Mouse (Mus musculus) kidney, embryonic 16.5 days (tissue): ENCODE measurements around the gene Epn2. TPM values are rescaled to one million over a fixed set of nuclear protein-coding genes. Genes with fewer than 3 reads are reported as not detected.
A peak's percentile ranks its signal among the peaks of the same experiment; 100 is the strongest.

ENCODE experiments used
- ATAC-seq: fragments of 200-750 bp; cut with Nextera tagmentation; 2 replicates; pipeline ENCODE4 v1.8.0; 2017; ENCODE audit warnings: moderate TSS enrichment; ENCODE audit not compliant: low FRiP score, low TSS enrichment
- H3K27ac ChIP-seq: fragments of 300-500 bp; sonication (generic); 2 replicates; pipeline ENCODE4 v1.5.1; 2014; ENCODE audit warnings: low read length
- H3K27me3 ChIP-seq: fragments of 300-500 bp; sonication (generic); 2 replicates; pipeline ENCODE4 v1.6.1; 2014; ENCODE audit warnings: low read length, control low read depth, mixed read lengths; ENCODE audit not compliant: insufficient read depth
- H3K36me3 ChIP-seq: fragments of 300-500 bp; sonication (generic); 2 replicates; pipeline ENCODE4 v1.6.1; 2014; ENCODE audit warnings: low read length, control low read depth, mixed read lengths; ENCODE audit not compliant: insufficient read depth
- H3K4me1 ChIP-seq: fragments of 300-500 bp; sonication (generic); 2 replicates; pipeline ENCODE4 v1.6.1; 2014; ENCODE audit warnings: low read length, control low read depth, mixed read lengths; ENCODE audit not compliant: insufficient read depth
- H3K4me2 ChIP-seq: fragments of 300-500 bp; sonication (generic); replicated peaks from 2 replicates; pipeline ENCODE4 v1.6.1; 2014; ENCODE audit warnings: low read depth, low read length
- H3K4me3 ChIP-seq: fragments of 300-500 bp; sonication (generic); 2 replicates; pipeline ENCODE4 v1.5.1; 2014; ENCODE audit warnings: mild to moderate bottlenecking, low read length
- H3K9ac ChIP-seq: fragments of 300-500 bp; sonication (generic); replicated peaks from 2 replicates; pipeline ENCODE4 v1.6.1; 2014; ENCODE audit warnings: low read length
- H3K9me3 ChIP-seq: fragments of 300-500 bp; sonication (generic); 2 replicates; pipeline ENCODE4 v1.6.1; 2016; ENCODE audit warnings: low read length, control low read depth
- WGBS: fragments of 180-500 bp; shearing (Covaris S2); extraction: QIAGEN DNeasy Blood & Tissue Kit; methylation state at CpG from one replicate; pipeline ENCODE4 v1.1.7; 2014; 5-methylcytosine and 5-hydroxymethylcytosine counted together
- polyA plus RNA-seq: library from polyadenylated mRNA; unstranded; fragments of >200 nt; fragmentation: Nextera tagmentation; extraction: Ambion mirVana; gene quantifications from 2 replicates; pipeline ENCODE4 v1.2.1, GENCODE M21; 2015

The Epn2 gene
- polyA plus RNA-seq, 1 experiment from 2014 or later, result 25.0 TPM

- H3K27me3 ChIP-seq, result no peaks in the 10 kb centered on the region
- H3K4me3 ChIP-seq, result no peak overlapping the region
- H3K36me3 ChIP-seq, result peaks cover 52% of the 10 kb centered on the region
- WGBS, result 88% methylated on average over 7 of the region's 7 CpGs
- no peak for ATAC-seq
- no peak overlapping the region for H3K9ac ChIP-seq
- 0 out of 2 replicates have a peak overlapping the region, but pooled peaks have one; percentile 28 for H3K27ac ChIP-seq
- peaks cover 60% of the 10 kb centered on the region for H3K4me1 ChIP-seq
- H3K4me2 ChIP-seq, result 0 out of 2 replicates have a peak overlapping the region, but pooled peaks have one; percentile 53
- H3K9me3 ChIP-seq, result no peaks in the 10 kb centered on the region
Observed at GRCm38 (mm10) chr11:61487936-61488335, 91.6 kb downstream of the Epn2 start.

- peaks cover 48% of the 10 kb centered on the region for H3K36me3 ChIP-seq
- 27% methylated on average over 2 of the region's 2 CpGs for WGBS
- 0 out of 2 replicates have a peak overlapping the region, but pooled peaks have one; percentile 28 for H3K27ac ChIP-seq
- peak overlapping the region; percentile 53 for H3K4me2 ChIP-seq
- no peak overlapping the region for H3K9ac ChIP-seq
- H3K4me3 ChIP-seq, result no peak overlapping the region; the same call in 1 of the 2 replicates
- no peaks in the 10 kb centered on the region for H3K9me3 ChIP-seq
- H3K27me3 ChIP-seq, result no peaks in the 10 kb centered on the region
- ATAC-seq, result no peak
- peaks cover 54% of the 10 kb centered on the region for H3K4me1 ChIP-seq
Observed at GRCm38 (mm10) chr11:61487401-61487800, 92.1 kb downstream of the Epn2 start.

GRCm38 (mm10) chr11:61486458-61487219 lies 92.8 kb downstream of the Epn2 start:
- Histone ChIP-seq H3K27ac (peak overlapping the region; percentile 97), H3K36me3 (peaks cover 41% of the 10 kb centered on the region), H3K9ac (peak overlapping the region; percentile 27; the same call in 1 of the 2 replicates), H3K9me3 (no peaks in the 10 kb centered on the region), H3K4me1 (peaks cover 53% of the 10 kb centered on the region), H3K4me3 (peak overlapping the region; percentile 43), H3K27me3 (no peaks in the 10 kb centered on the region), H3K4me2 (peak overlapping the region; percentile 53)
- 63% methylated on average over 14 of the region's 14 CpGs for WGBS
- ATAC-seq, result no peak

GRCm38 (mm10) chr11:61485541-61486457 lies 93.7 kb downstream of the Epn2 start:
- Histone ChIP-seq H3K4me1 (peaks cover 59% of the 10 kb centered on the region), H3K36me3 (peaks cover 32% of the 10 kb centered on the region), H3K27me3 (no peaks in the 10 kb centered on the region), H3K9ac (peak overlapping the region; percentile 27), H3K9me3 (no peaks in the 10 kb centered on the region), H3K4me2 (peak overlapping the region; percentile 53), H3K27ac (peak overlapping the region; percentile 97), H3K4me3 (peak overlapping the region; percentile 43)
- 37% methylated on average over 22 of the region's 22 CpGs for WGBS
- ATAC-seq, result 0 out of 2 replicates have a peak, but pooled peaks have one; percentile 2

GRCm38 (mm10) chr11:61484613-61485540 lies 94.6 kb downstream of the Epn2 start, which contains the start of gene Mfap4:
Mfap4 (plus strand) TSS chr11:61485431.
- Histone ChIP-seq H3K9me3 (no peaks in the 10 kb centered on the region), H3K4me1 (peaks cover 58% of the 10 kb centered on the region), H3K9ac (peak within 1 kb of the TSS; percentile 62), H3K27me3 (no peaks in the 10 kb centered on the region), H3K4me3 (peak within 1 kb of the TSS; percentile 43), H3K27ac (peak within 1 kb of the TSS; percentile 97), H3K36me3 (peaks cover 23% of the 10 kb centered on the region), H3K4me2 (peak within 1 kb of the TSS; percentile 53)
- 9% methylated on average over 20 of the region's 20 CpGs for WGBS
- ATAC-seq, result peak; percentile 92

GRCm38 (mm10) chr11:61484256-61484612 lies 95.3 kb downstream of the Epn2 start:
- no peak overlapping the region for H3K4me3 ChIP-seq
- 12% methylated on average over 10 of the region's 10 CpGs for WGBS
- no peaks in the 10 kb centered on the region for H3K27me3 ChIP-seq
- H3K9ac ChIP-seq, result peak overlapping the region; percentile 62
- H3K4me1 ChIP-seq, result peaks cover 55% of the 10 kb centered on the region
- H3K9me3 ChIP-seq, result no peaks in the 10 kb centered on the region
- no peak for ATAC-seq
- H3K27ac ChIP-seq, result peak overlapping the region; percentile 97
- H3K36me3 ChIP-seq, result peaks cover 17% of the 10 kb centered on the region
- peak overlapping the region; percentile 38 for H3K4me2 ChIP-seq

- Histone ChIP-seq H3K36me3 (peaks cover 8% of the 10 kb centered on the region), H3K4me3 (no peak overlapping the region), H3K27ac (peak overlapping the region; percentile 97; the same call in 1 of the 2 replicates), H3K9ac (no peak overlapping the region), H3K4me2 (no peak overlapping the region), H3K27me3 (no peaks in the 10 kb centered on the region), H3K9me3 (no peaks in the 10 kb centered on the region), H3K4me1 (peaks cover 55% of the 10 kb centered on the region)
- ATAC-seq, result no peak
- 67% methylated on average over 13 of the region's 13 CpGs for WGBS
Observed at GRCm38 (mm10) chr11:61483226-61483845, 96.2 kb downstream of the Epn2 start.

- H3K9ac ChIP-seq, result no peak overlapping the region
- H3K4me3 ChIP-seq, result no peak overlapping the region
- H3K27me3 ChIP-seq, result no peaks in the 10 kb centered on the region
- no peak overlapping the region for H3K27ac ChIP-seq
- H3K9me3 ChIP-seq, result no peaks in the 10 kb centered on the region
- ATAC-seq, result no peak
- H3K4me1 ChIP-seq, result peaks cover 44% of the 10 kb centered on the region
- no peaks in the 10 kb centered on the region for H3K36me3 ChIP-seq
- H3K4me2 ChIP-seq, result no peak overlapping the region
- WGBS, result 55% methylated on average over 9 of the region's 9 CpGs
Observed at GRCm38 (mm10) chr11:61481239-61482090, 98.0 kb downstream of the Epn2 start.
